Mouse (Mus musculus) MEL (cell line): ENCODE results near the gene Bphl.

Experiments
- CHD2 ChIP-seq: IDR thresholded peaks from 2 replicates; pipeline ENCODE4 v1.6.1; 2011; ENCODE audit warnings: low read length, improper control_type of control experiment
- CTCF ChIP-seq, 3 experiments: IDR thresholded peaks in 2 of 3; conservative IDR thresholded peaks in 1 of 3; 2 replicates each; pipeline ENCODE4 v1.5.1; 2011 to 2012; ENCODE audit warnings: low read length in 3 of 3, low read depth in 2 of 3, mild to moderate bottlenecking in 2 of 3, improper control_type of control experiment in 1 of 3, inconsistent platforms in 1 of 3, mixed read lengths in 1 of 3, moderate library complexity in 1 of 3; ENCODE audit not compliant: control insufficient read depth in 1 of 3, insufficient read depth in 1 of 3, poor library complexity in 1 of 3, severe bottlenecking in 1 of 3
- ETS1 ChIP-seq: IDR thresholded peaks from 2 replicates; pipeline ENCODE4 v1.6.1; 2012; ENCODE audit warnings: low read depth, mild to moderate bottlenecking, inconsistent platforms, low read length, improper control_type of control experiment, moderate library complexity
- GATA1 ChIP-seq: IDR thresholded peaks from 2 replicates; pipeline ENCODE4 v1.6.1; 2011; ENCODE audit warnings: low read depth, low read length, improper control_type of control experiment
- MAX ChIP-seq: IDR thresholded peaks from 2 replicates; pipeline ENCODE4 v1.6.1; 2011; ENCODE audit warnings: low read length, improper control_type of control experiment
- MYB ChIP-seq: IDR thresholded peaks from 2 replicates; pipeline ENCODE4 v1.6.1; 2011; ENCODE audit warnings: mild to moderate bottlenecking, low read depth, low read length, improper control_type of control experiment
- POLR2A ChIP-seq, 2 experiments: IDR thresholded peaks; 2 replicates each; pipeline ENCODE4 v1.6.1; 2011 to 2012; ENCODE audit warnings: low read length in 2 of 2, mild to moderate bottlenecking in 2 of 2, control low read depth in 1 of 2, improper control_type of control experiment in 1 of 2, low read depth in 1 of 2, moderate library complexity in 1 of 2; ENCODE audit not compliant: control insufficient read depth in 1 of 2, insufficient read depth in 1 of 2, poor library complexity in 1 of 2
- POLR2AphosphoS2 ChIP-seq: IDR thresholded peaks from 2 replicates; pipeline ENCODE4 v1.6.1; 2011; ENCODE audit warnings: low read length, improper control_type of control experiment
- RAD21 ChIP-seq: IDR thresholded peaks from 2 replicates; pipeline ENCODE4 v1.6.1; 2011; ENCODE audit warnings: mild to moderate bottlenecking, low read depth, low read length, improper control_type of control experiment
- RCOR1 ChIP-seq: IDR thresholded peaks from 2 replicates; pipeline ENCODE4 v1.6.1; 2012; ENCODE audit warnings: low read depth, mild to moderate bottlenecking, inconsistent platforms, low read length, improper control_type of control experiment
- SIN3A ChIP-seq: IDR thresholded peaks from 2 replicates; pipeline ENCODE4 v1.6.1; 2012; ENCODE audit warnings: low read length, improper control_type of control experiment, inconsistent platforms
- USF1 ChIP-seq: IDR thresholded peaks from 2 replicates; pipeline ENCODE4 v1.6.1; 2014; ENCODE audit warnings: low read depth, mild to moderate bottlenecking, inconsistent platforms, low read length, improper control_type of control experiment, moderate library complexity
- USF2 ChIP-seq, 2 experiments: IDR thresholded peaks; 2 replicates each; pipeline ENCODE4 v1.6.1; 2011 to 2012; ENCODE audit warnings: improper control_type of control experiment in 2 of 2, low read length in 2 of 2, borderline replicate concordance in 1 of 2, inconsistent platforms in 1 of 2, low read depth in 1 of 2, mild to moderate bottlenecking in 1 of 2; ENCODE audit not compliant: insufficient read depth in 1 of 2

- TF ChIP-seq USF1 (no peak), MYB (no peak), CTCF (IDR thresholded peaks at IDR 0.05 in 2 of 3, conservative IDR thresholded peaks at IDR 0.05 in 1 of 3; ENCODE audit: control insufficient read depth in 1 of 3, insufficient read depth in 1 of 3, low read depth in 2 of 3, low read length in 3 of 3, poor library complexity in 1 of 3, severe bottlenecking in 1 of 3) (no peak), USF2 (IDR thresholded peaks at IDR 0.05; ENCODE audit: borderline replicate concordance in 1 of 2, insufficient read depth in 1 of 2, low read depth in 1 of 2, low read length in 2 of 2) (no peak), POLR2AphosphoS2 (no peak), SIN3A (no peak), ETS1 (no peak), MAX (no peak), CHD2 (no peak), GATA1 (no peak), RAD21 (no peak), POLR2A (IDR thresholded peaks at IDR 0.05; ENCODE audit: control insufficient read depth in 1 of 2, insufficient read depth in 1 of 2, low read depth in 1 of 2, low read length in 2 of 2, poor library complexity in 1 of 2) (no peak), RCOR1 (no peak)
Measured at GRCm38 (mm10) chr13:34109035-34109676, 71.8 kb downstream of the Bphl start.
